Mouse (Mus musculus): ENCODE measurements around the gene Col20a1. TPM values are rescaled to one million over a fixed set of nuclear protein-coding genes. Genes with fewer than 3 reads are reported as not detected.

The Col20a1 gene
- total RNA-seq, 2 experiments from 2014 or later = 1.6 TPM; not detected in 1

GRCm38 (mm10) chr2:181057341-181057740, 71.0 kb downstream of the Col20a1 start:
- no peak for ATAC-seq (replicated peaks; ENCODE audit: poor library complexity, severe bottlenecking)

GRCm38 (mm10) chr2:181058193-181058592, 71.9 kb downstream of the Col20a1 start:
- no peak for ATAC-seq (replicated peaks; ENCODE audit: poor library complexity, severe bottlenecking)

GRCm38 (mm10) chr2:181060127-181060526, 73.8 kb downstream of the Col20a1 start:
- ATAC-seq (replicated peaks; ENCODE audit: poor library complexity, severe bottlenecking) = peak; percentile 85

- no peak for ATAC-seq (replicated peaks; ENCODE audit: poor library complexity, severe bottlenecking)
Measured at GRCm38 (mm10) chr2:181065827-181066226, 79.5 kb downstream of the Col20a1 start.

Other genes with a start within 250 kb of the Col20a1 start
- gene Bhlhe23, start 209.6 kb upstream of the Col20a1 start, total RNA-seq (2014; fragmentation: Nextera tagmentation) = not detected in 2 replicates
- not detected in 2 replicates for gene Bhlhe23, start 209.6 kb upstream of the Col20a1 start, total RNA-seq (2017)
- gene Ythdf1, start 65.6 kb upstream of the Col20a1 start, total RNA-seq (2014; fragmentation: Nextera tagmentation) = 46.7 and 63.6 TPM in 2 replicates
- 34.0 and 35.8 TPM in 2 replicates for gene Ythdf1, start 65.6 kb upstream of the Col20a1 start, total RNA-seq (2017)
- not detected in 2 replicates for gene Birc7, start 57.5 kb upstream of the Col20a1 start, total RNA-seq (2014; fragmentation: Nextera tagmentation)
- gene Birc7, start 57.5 kb upstream of the Col20a1 start, total RNA-seq (2017) = not detected in 2 replicates
- not detected in 2 replicates for gene Nkain4, start 31.8 kb upstream of the Col20a1 start, total RNA-seq (2014; fragmentation: Nextera tagmentation)
- gene Nkain4, start 31.8 kb upstream of the Col20a1 start, total RNA-seq (2017) = not detected in 2 replicates
- 27.5 and 31.3 TPM in 2 replicates for gene Arfgap1, start 19.3 kb upstream of the Col20a1 start, total RNA-seq (2014; fragmentation: Nextera tagmentation)
- gene Arfgap1, start 19.3 kb upstream of the Col20a1 start, total RNA-seq (2017) = 28.1 and 30.1 TPM in 2 replicates
- not detected in 2 replicates for gene Chrna4, start 57.0 kb downstream of the Col20a1 start, total RNA-seq (2014; fragmentation: Nextera tagmentation)
- not detected in 2 replicates for gene Chrna4, start 57.0 kb downstream of the Col20a1 start, total RNA-seq (2017)
- gene Kcnq2, start 148.8 kb downstream of the Col20a1 start, total RNA-seq (2014; fragmentation: Nextera tagmentation) = not detected in 2 replicates
- not detected in 2 replicates for gene Kcnq2, start 148.8 kb downstream of the Col20a1 start, total RNA-seq (2017)
- not detected in 2 replicates for gene Eef1a2, start 170.5 kb downstream of the Col20a1 start, total RNA-seq (2014; fragmentation: Nextera tagmentation)
- gene Eef1a2, start 170.5 kb downstream of the Col20a1 start, total RNA-seq (2017) = not detected in 2 replicates
- 82.3 and 90.4 TPM in 2 replicates for gene Ppdpf, start 200.7 kb downstream of the Col20a1 start, total RNA-seq (2014; fragmentation: Nextera tagmentation)
- 70.3 and 77.7 TPM in 2 replicates for gene Ppdpf, start 200.7 kb downstream of the Col20a1 start, total RNA-seq (2017)
- not detected in 2 replicates for gene Ptk6, start 216.3 kb downstream of the Col20a1 start, total RNA-seq (2014; fragmentation: Nextera tagmentation)
- not detected in 2 replicates for gene Ptk6, start 216.3 kb downstream of the Col20a1 start, total RNA-seq (2017)
- not detected in 2 replicates for gene Srms, start 226.7 kb downstream of the Col20a1 start, total RNA-seq (2014; fragmentation: Nextera tagmentation)
- gene Srms, start 226.7 kb downstream of the Col20a1 start, total RNA-seq (2017) = not detected in 2 replicates
- gene Fndc11, start 233.5 kb downstream of the Col20a1 start, total RNA-seq (2014; fragmentation: Nextera tagmentation) = not detected in 2 replicates
- gene Fndc11, start 233.5 kb downstream of the Col20a1 start, total RNA-seq (2017) = not detected in 2 replicates

Data from granulocyte monocyte progenitor cell, adult 5-6 weeks (primary cell).